Mouse (Mus musculus): Measurements from ENCODE around the gene Pde6h. TPM values are rescaled to one million over a fixed set of nuclear protein-coding genes. Genes with fewer than 3 reads are reported as not detected.

Gene Pde6h
- total RNA-seq, 2 experiments from 2014 or later, result 0.04 to 0.11 TPM

GRCm38 (mm10) chr6:136967466-136967865 lies 43.8 kb downstream of the Pde6h start:
- peak; percentile 44 for ATAC-seq (ENCODE audit: poor library complexity, severe bottlenecking)

- ATAC-seq (ENCODE audit: poor library complexity, severe bottlenecking), result peak; percentile 27
Observed at GRCm38 (mm10) chr6:136968877-136969276, 45.2 kb downstream of the Pde6h start.

- ATAC-seq (ENCODE audit: poor library complexity, severe bottlenecking), result peak; percentile 81
Observed at GRCm38 (mm10) chr6:136979274-136980082, 55.8 kb downstream of the Pde6h start.

GRCm38 (mm10) chr6:136980331-136980746 lies 56.7 kb downstream of the Pde6h start:
- peak; percentile 85 for ATAC-seq (ENCODE audit: poor library complexity, severe bottlenecking)

- ATAC-seq (ENCODE audit: poor library complexity, severe bottlenecking), result no peak
Observed at GRCm38 (mm10) chr6:136982581-136982980, 58.9 kb downstream of the Pde6h start.

- ATAC-seq (ENCODE audit: poor library complexity, severe bottlenecking), result no peak
Observed at GRCm38 (mm10) chr6:136983201-136983600, 59.6 kb downstream of the Pde6h start.

GRCm38 (mm10) chr6:136986019-136986418 lies 62.4 kb downstream of the Pde6h start:
- no peak for ATAC-seq (ENCODE audit: poor library complexity, severe bottlenecking)

- ATAC-seq (ENCODE audit: poor library complexity, severe bottlenecking), result no peak
Observed at GRCm38 (mm10) chr6:136986718-136987117, 63.1 kb downstream of the Pde6h start.

GRCm38 (mm10) chr6:136988536-136989060 lies 65.0 kb downstream of the Pde6h start:
- ATAC-seq (ENCODE audit: poor library complexity, severe bottlenecking), result peak; percentile 80

GRCm38 (mm10) chr6:136989824-136990497 lies 66.3 kb downstream of the Pde6h start:
- no peak for ATAC-seq (ENCODE audit: poor library complexity, severe bottlenecking)

- no peak for ATAC-seq (ENCODE audit: poor library complexity, severe bottlenecking)
Observed at GRCm38 (mm10) chr6:136990557-136990956, 66.9 kb downstream of the Pde6h start.

GRCm38 (mm10) chr6:136993574-136993973 lies 69.9 kb downstream of the Pde6h start:
- no peak; the same call in 1 of the 2 replicates for ATAC-seq (ENCODE audit: poor library complexity, severe bottlenecking)

GRCm38 (mm10) chr6:136995533-136995932 lies 71.9 kb downstream of the Pde6h start:
- ATAC-seq (ENCODE audit: poor library complexity, severe bottlenecking), result no peak

- ATAC-seq (ENCODE audit: poor library complexity, severe bottlenecking), result no peak
Observed at GRCm38 (mm10) chr6:136996336-136996735, 72.7 kb downstream of the Pde6h start.

- no peak for ATAC-seq (ENCODE audit: poor library complexity, severe bottlenecking)
Observed at GRCm38 (mm10) chr6:136998181-136998580, 74.5 kb downstream of the Pde6h start.

- no peak for ATAC-seq (ENCODE audit: poor library complexity, severe bottlenecking)
Observed at GRCm38 (mm10) chr6:136999009-136999408, 75.4 kb downstream of the Pde6h start.

GRCm38 (mm10) chr6:136999707-137000446 lies 76.2 kb downstream of the Pde6h start:
- ATAC-seq (ENCODE audit: poor library complexity, severe bottlenecking), result no peak

GRCm38 (mm10) chr6:137000706-137001105 lies 77.1 kb downstream of the Pde6h start:
- ATAC-seq (ENCODE audit: poor library complexity, severe bottlenecking), result no peak

- ATAC-seq (ENCODE audit: poor library complexity, severe bottlenecking), result no peak
Observed at GRCm38 (mm10) chr6:137001267-137002168, 77.9 kb downstream of the Pde6h start.

GRCm38 (mm10) chr6:137002169-137002514 lies 78.5 kb downstream of the Pde6h start:
- ATAC-seq (ENCODE audit: poor library complexity, severe bottlenecking), result no peak
